ENCODE assay signal across 25 mouse cellular contexts in the genomic region with DNA sequence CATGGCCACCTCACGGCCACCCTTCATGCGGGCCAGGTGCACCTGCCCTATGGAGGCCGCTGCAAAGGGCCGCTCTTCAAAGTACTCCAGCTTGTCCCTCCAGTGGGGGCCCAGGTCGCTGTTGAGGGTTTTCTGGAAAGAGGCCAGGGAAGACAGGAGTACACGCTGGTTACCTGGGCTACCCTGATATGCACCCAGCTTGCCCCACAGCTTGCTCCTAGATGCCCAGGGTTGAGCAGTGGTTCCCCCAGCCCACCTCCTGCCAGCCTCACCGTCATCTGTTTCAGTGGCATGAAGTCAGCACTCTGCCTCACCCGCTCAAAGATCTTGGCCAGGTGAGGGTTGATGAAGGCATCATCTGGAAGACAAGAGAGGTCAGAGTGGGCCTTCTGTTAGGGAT.
"Had no signal": no experiment of that assay in that cellular context is flagged by ENCODE, and none has a peak within 500 bp of the region (broad histone marks: within the 10 kb centered on the region; RNA-seq: fewer than 3 reads in every experiment).

No protein-coding gene starts in this region.

- H3K36me3 ChIP-seq: lung, embryonic 15.5 days; midbrain, embryonic 15.5 days had no signal

- H3K4me2 ChIP-seq: kidney, embryonic 15.5 days; limb, embryonic 13.5 days; liver, embryonic 12.5 days; liver, embryonic 15.5 days; lung, embryonic 15.5 days; midbrain, embryonic 12.5 days; midbrain, embryonic 15.5 days; neural tube, embryonic 12.5 days; neural tube, embryonic 15.5 days had no signal

- DNase-seq: kidney, postnatal 10 days; layer of hippocampus, adult 9-11 months; liver; lung, adult 18-20 months; lung, postnatal 10 days; lung, postnatal 36 days; right cerebral cortex, adult 18-20 months; right cerebral cortex, postnatal 14 days; right cerebral cortex, postnatal 4 days; thymus, adult 2 months; thymus, postnatal 14 days; thymus, postnatal 4 days had no signal

- H3K4me1 ChIP-seq: kidney, embryonic 15.5 days; limb, embryonic 13.5 days; liver, embryonic 12.5 days; liver, embryonic 15.5 days; lung, embryonic 15.5 days; midbrain, embryonic 12.5 days; midbrain, embryonic 15.5 days; neural tube, embryonic 12.5 days; neural tube, embryonic 15.5 days had no signal

- H3K9me3 ChIP-seq: kidney, embryonic 15.5 days; limb, embryonic 10.5 days; limb, embryonic 13.5 days; liver, embryonic 12.5 days; liver, embryonic 15.5 days; lung, embryonic 15.5 days; midbrain, embryonic 12.5 days; midbrain, embryonic 15.5 days; neural tube, embryonic 12.5 days; neural tube, embryonic 15.5 days had no signal

- H3K4me3 ChIP-seq: kidney, embryonic 15.5 days; layer of hippocampus, adult 2 months; limb, embryonic 10.5 days; limb, embryonic 13.5 days; liver, embryonic 12.5 days; liver, embryonic 15.5 days; lung, embryonic 15.5 days; megakaryocyte, embryonic 14.5 days; midbrain, embryonic 12.5 days; midbrain, embryonic 15.5 days; neural tube, embryonic 12.5 days; neural tube, embryonic 15.5 days had no signal

- H3K27me3 ChIP-seq: kidney, embryonic 15.5 days; limb, embryonic 13.5 days; liver, embryonic 12.5 days; liver, embryonic 15.5 days; lung, embryonic 15.5 days; midbrain, embryonic 12.5 days; midbrain, embryonic 15.5 days; neural tube, embryonic 12.5 days; neural tube, embryonic 15.5 days had no signal

- ATAC-seq: liver, embryonic 12.5 days; midbrain, embryonic 15.5 days had no signal

- H3K27ac ChIP-seq: kidney, embryonic 15.5 days; layer of hippocampus, adult 2 months; limb, embryonic 10.5 days; limb, embryonic 13.5 days; liver, embryonic 12.5 days; liver, embryonic 15.5 days; lung, embryonic 15.5 days; midbrain, embryonic 12.5 days; midbrain, embryonic 15.5 days; neural tube, embryonic 12.5 days; neural tube, embryonic 15.5 days; stomach, postnatal 0 days had no signal

- H3K9ac ChIP-seq: kidney, embryonic 15.5 days; limb, embryonic 13.5 days; liver, embryonic 12.5 days; liver, embryonic 15.5 days; lung, embryonic 15.5 days; midbrain, embryonic 12.5 days; midbrain, embryonic 15.5 days; neural tube, embryonic 12.5 days; neural tube, embryonic 15.5 days had no signal
